Mouse (Mus musculus) kidney, embryonic 16.5 days (tissue): ENCODE results near the gene Itga9. TPM values are rescaled to one million over a fixed set of nuclear protein-coding genes. Genes with fewer than 3 reads are reported as not detected.

Experiments
- ATAC-seq: fragments of 200-750 bp; cut with Nextera tagmentation; 2 replicates; pipeline ENCODE4 v1.8.0; 2017; ENCODE audit warnings: moderate TSS enrichment; ENCODE audit not compliant: low FRiP score, low TSS enrichment
- H3K27ac ChIP-seq: fragments of 300-500 bp; sonication (generic); 2 replicates; pipeline ENCODE4 v1.5.1; 2014; ENCODE audit warnings: low read length
- H3K27me3 ChIP-seq: fragments of 300-500 bp; sonication (generic); 2 replicates; pipeline ENCODE4 v1.6.1; 2014; ENCODE audit warnings: low read length, control low read depth, mixed read lengths; ENCODE audit not compliant: insufficient read depth
- H3K36me3 ChIP-seq: fragments of 300-500 bp; sonication (generic); 2 replicates; pipeline ENCODE4 v1.6.1; 2014; ENCODE audit warnings: low read length, control low read depth, mixed read lengths; ENCODE audit not compliant: insufficient read depth
- H3K4me1 ChIP-seq: fragments of 300-500 bp; sonication (generic); 2 replicates; pipeline ENCODE4 v1.6.1; 2014; ENCODE audit warnings: low read length, control low read depth, mixed read lengths; ENCODE audit not compliant: insufficient read depth
- H3K4me2 ChIP-seq: fragments of 300-500 bp; sonication (generic); replicated peaks from 2 replicates; pipeline ENCODE4 v1.6.1; 2014; ENCODE audit warnings: low read depth, low read length
- H3K4me3 ChIP-seq: fragments of 300-500 bp; sonication (generic); 2 replicates; pipeline ENCODE4 v1.5.1; 2014; ENCODE audit warnings: mild to moderate bottlenecking, low read length
- H3K9ac ChIP-seq: fragments of 300-500 bp; sonication (generic); replicated peaks from 2 replicates; pipeline ENCODE4 v1.6.1; 2014; ENCODE audit warnings: low read length
- H3K9me3 ChIP-seq: fragments of 300-500 bp; sonication (generic); 2 replicates; pipeline ENCODE4 v1.6.1; 2016; ENCODE audit warnings: low read length, control low read depth
- WGBS: fragments of 180-500 bp; shearing (Covaris S2); extraction: QIAGEN DNeasy Blood & Tissue Kit; methylation state at CpG from one replicate; pipeline ENCODE4 v1.1.7; 2014; 5-methylcytosine and 5-hydroxymethylcytosine counted together
- polyA plus RNA-seq: library from polyadenylated mRNA; unstranded; fragments of >200 nt; fragmentation: Nextera tagmentation; extraction: Ambion mirVana; gene quantifications from 2 replicates; pipeline ENCODE4 v1.2.1, GENCODE M21; 2015

Itga9 gene
- polyA plus RNA-seq, 1 experiment from 2014 or later, result 10.8 TPM

GRCm38 (mm10) chr9:118582757-118583156 is 23.7 kb upstream of the Itga9 start:
- no peak for ATAC-seq
- H3K9ac ChIP-seq, result no peak overlapping the region
- H3K9me3 ChIP-seq, result no peaks in the 10 kb centered on the region

DNA sequence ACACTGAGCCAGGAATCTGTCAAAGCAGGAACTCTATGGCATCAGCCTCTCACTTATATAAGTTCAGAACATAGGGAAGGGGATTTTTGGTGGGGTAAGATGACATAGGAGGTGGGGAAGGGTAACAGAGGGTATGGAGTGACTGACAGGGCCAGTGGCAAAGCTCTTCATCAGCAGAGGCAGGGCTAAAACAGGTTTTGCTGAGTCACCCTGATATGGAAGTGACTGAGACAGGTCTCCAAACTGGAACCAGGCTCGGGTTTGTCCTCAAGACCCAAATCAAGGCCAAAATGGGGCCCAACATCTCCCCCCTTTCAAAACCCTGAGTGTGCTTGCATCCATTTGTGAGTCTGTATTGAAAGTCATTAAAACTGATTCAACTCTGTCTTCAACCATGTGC is 21.7 kb upstream of the Itga9 start:
- H3K27ac ChIP-seq, result no peak overlapping the region
- H3K9me3 ChIP-seq, result no peaks in the 10 kb centered on the region
- peaks cover 6% of the 10 kb centered on the region; the same call in 1 of the 2 replicates for H3K4me1 ChIP-seq
- H3K9ac ChIP-seq, result no peak overlapping the region
- 86% methylated on average over 1 of the region's 1 CpGs for WGBS
- ATAC-seq, result no peak
- H3K4me3 ChIP-seq, result no peak overlapping the region
- peaks cover 18% of the 10 kb centered on the region; the same call in 1 of the 2 replicates for H3K36me3 ChIP-seq
- H3K4me2 ChIP-seq, result no peak overlapping the region
- no peaks in the 10 kb centered on the region for H3K27me3 ChIP-seq

More at GRCm38 (mm10) chr9:118582757-118583156, 23.7 kb upstream of the Itga9 start:
- Histone ChIP-seq H3K4me1 (no peaks in the 10 kb centered on the region), H3K4me2 (no peak overlapping the region), H3K4me3 (no peak overlapping the region), H3K36me3 (peaks cover 34% of the 10 kb centered on the region), H3K27me3 (no peaks in the 10 kb centered on the region), H3K27ac (no peak overlapping the region)
- WGBS, result 71% methylated on average over 6 of the region's 6 CpGs

DNA sequence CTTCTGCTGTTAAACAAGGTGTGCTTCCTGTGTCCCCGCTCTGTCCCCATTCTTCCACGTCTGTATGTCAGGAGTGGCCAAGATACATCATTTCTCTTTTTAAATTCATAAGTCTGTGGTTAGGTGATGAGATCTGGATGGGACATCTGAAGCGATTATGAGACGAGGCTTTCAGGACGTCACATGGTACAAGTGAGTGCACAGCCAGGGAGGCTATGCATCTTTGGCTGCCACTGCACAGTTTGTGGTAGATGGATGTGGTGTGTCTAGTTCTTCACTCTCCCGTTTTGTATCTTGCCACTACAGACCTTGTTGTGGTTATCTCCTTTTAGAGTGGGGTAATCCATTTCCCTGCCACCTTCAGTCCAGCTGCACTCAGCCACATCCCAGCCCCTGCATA is 20.5 kb upstream of the Itga9 start:
- H3K27me3 ChIP-seq, result no peaks in the 10 kb centered on the region
- 79% methylated on average over 6 of the region's 6 CpGs for WGBS
- no peaks in the 10 kb centered on the region for H3K9me3 ChIP-seq
- H3K9ac ChIP-seq, result no peak overlapping the region
- H3K4me3 ChIP-seq, result no peak overlapping the region
- H3K4me2 ChIP-seq, result no peak overlapping the region
- peaks cover 16% of the 10 kb centered on the region; the same call in 1 of the 2 replicates for H3K36me3 ChIP-seq
- ATAC-seq, result no peak
- H3K4me1 ChIP-seq, result peaks cover 12% of the 10 kb centered on the region; the same call in 1 of the 2 replicates
- H3K27ac ChIP-seq, result no peak overlapping the region

GRCm38 (mm10) chr9:118587115-118587514 is 19.4 kb upstream of the Itga9 start:
- H3K4me2 ChIP-seq, result no peak overlapping the region
- H3K9ac ChIP-seq, result no peak overlapping the region
- ATAC-seq, result no peak
- H3K4me3 ChIP-seq, result no peak overlapping the region
- H3K9me3 ChIP-seq, result no peaks in the 10 kb centered on the region
- H3K36me3 ChIP-seq, result peaks cover 14% of the 10 kb centered on the region; the same call in 1 of the 2 replicates
- 49% methylated on average over 4 of the region's 4 CpGs for WGBS
- H3K4me1 ChIP-seq, result peaks cover 19% of the 10 kb centered on the region; the same call in 1 of the 2 replicates
- H3K27me3 ChIP-seq, result no peaks in the 10 kb centered on the region
- no peak overlapping the region for H3K27ac ChIP-seq

- Histone ChIP-seq H3K4me3 (no peak overlapping the region), H3K36me3 (no peaks in the 10 kb centered on the region), H3K9me3 (no peaks in the 10 kb centered on the region), H3K4me2 (no peak overlapping the region), H3K9ac (no peak overlapping the region), H3K27ac (no peak overlapping the region), H3K27me3 (no peaks in the 10 kb centered on the region), H3K4me1 (peaks cover 31% of the 10 kb centered on the region)
- WGBS, result 20% methylated on average over 3 of the region's 3 CpGs
- ATAC-seq, result no peak
Observed at GRCm38 (mm10) chr9:118589249-118589648, 17.2 kb upstream of the Itga9 start.

DNA sequence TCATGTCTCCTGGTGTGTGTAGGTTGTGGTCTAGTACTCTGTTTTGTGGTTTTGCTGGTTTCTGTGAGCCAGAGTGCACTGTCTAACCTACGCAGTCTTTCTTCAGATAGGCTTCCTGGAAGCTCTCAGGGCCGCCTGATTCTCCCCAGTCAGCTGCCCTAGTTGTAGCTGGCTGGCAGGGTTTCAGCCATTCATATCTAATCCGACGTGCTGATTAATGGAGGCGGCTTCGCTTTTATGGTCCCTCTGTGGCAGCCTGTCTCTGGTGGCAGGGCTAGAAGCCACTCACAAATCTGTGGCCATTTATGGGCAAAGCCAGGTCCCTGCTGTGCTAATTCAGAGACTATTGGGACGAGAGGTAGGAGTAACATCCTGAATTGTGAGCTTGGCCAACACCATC is 16.3 kb upstream of the Itga9 start:
- Histone ChIP-seq H3K4me1 (peaks cover 31% of the 10 kb centered on the region), H3K27me3 (no peaks in the 10 kb centered on the region), H3K4me2 (no peak overlapping the region), H3K9ac (no peak overlapping the region), H3K27ac (0 out of 2 replicates have a peak overlapping the region, but pooled peaks have one; percentile 30), H3K36me3 (no peaks in the 10 kb centered on the region), H3K4me3 (no peak overlapping the region), H3K9me3 (no peaks in the 10 kb centered on the region)
- no peak for ATAC-seq
- 70% methylated on average over 7 of the region's 7 CpGs for WGBS

DNA sequence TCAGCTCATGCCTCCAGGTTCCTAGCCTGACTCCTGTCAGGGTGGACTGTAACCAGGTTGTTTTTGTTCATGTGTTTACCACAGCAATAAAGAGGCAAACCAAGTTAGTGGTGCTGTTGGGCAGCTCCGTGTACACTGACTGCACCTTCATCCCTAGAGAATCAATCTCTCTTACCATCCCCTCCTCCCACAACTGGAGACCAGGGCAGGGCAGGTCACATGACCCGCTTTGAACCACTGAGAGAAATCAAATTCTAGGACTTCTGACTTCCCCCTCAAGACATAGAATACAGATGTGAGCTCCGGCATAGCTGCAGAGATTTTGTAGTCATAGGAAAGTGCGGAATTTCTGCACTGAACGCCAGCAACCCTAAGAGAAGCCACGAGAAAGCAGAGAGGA is 14.9 kb upstream of the Itga9 start:
- no peak overlapping the region for H3K27ac ChIP-seq
- 59% methylated on average over 6 of the region's 6 CpGs for WGBS
- H3K4me3 ChIP-seq, result no peak overlapping the region
- no peak overlapping the region for H3K9ac ChIP-seq
- no peak overlapping the region for H3K4me2 ChIP-seq
- ATAC-seq, result no peak
- peaks cover 31% of the 10 kb centered on the region for H3K4me1 ChIP-seq
- H3K36me3 ChIP-seq, result no peaks in the 10 kb centered on the region
- H3K27me3 ChIP-seq, result no peaks in the 10 kb centered on the region
- no peaks in the 10 kb centered on the region for H3K9me3 ChIP-seq

- H3K27me3 ChIP-seq, result no peaks in the 10 kb centered on the region
- no peak overlapping the region for H3K4me3 ChIP-seq
- H3K36me3 ChIP-seq, result no peaks in the 10 kb centered on the region
- H3K9me3 ChIP-seq, result no peaks in the 10 kb centered on the region
- H3K4me2 ChIP-seq, result peak overlapping the region; percentile 19; the same call in 1 of the 2 replicates
- H3K9ac ChIP-seq, result 0 out of 2 replicates have a peak overlapping the region, but pooled peaks have one; percentile 9
- peaks cover 31% of the 10 kb centered on the region for H3K4me1 ChIP-seq
- peak overlapping the region; percentile 56; the same call in 1 of the 2 replicates for H3K27ac ChIP-seq
- 37% methylated on average over 13 of the region's 13 CpGs for WGBS
- ATAC-seq, result peak; percentile 71
Observed at GRCm38 (mm10) chr9:118592585-118593249, 13.8 kb upstream of the Itga9 start.

DNA sequence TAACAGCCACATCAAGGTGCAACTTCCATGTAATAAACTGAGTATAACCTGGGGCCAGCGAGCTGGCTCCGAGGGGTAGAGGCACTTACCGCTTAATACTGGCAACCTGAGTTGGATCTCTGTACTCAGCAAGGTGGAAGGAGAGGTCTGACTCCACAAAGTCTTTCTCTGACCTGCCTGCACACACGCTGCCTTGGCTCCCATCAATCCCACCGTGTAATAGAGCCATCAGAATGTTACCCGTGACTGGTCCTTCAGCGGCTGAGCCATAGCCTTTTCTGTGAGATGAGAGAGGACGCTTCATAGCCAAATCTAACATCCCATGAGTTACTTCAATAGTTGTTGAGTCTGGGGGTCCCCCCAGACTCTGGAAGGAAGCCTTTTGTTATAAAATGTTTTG is 13.0 kb upstream of the Itga9 start:
- Histone ChIP-seq H3K9ac (no peak overlapping the region), H3K36me3 (no peaks in the 10 kb centered on the region), H3K4me1 (peaks cover 31% of the 10 kb centered on the region), H3K9me3 (no peaks in the 10 kb centered on the region), H3K4me3 (no peak overlapping the region), H3K27me3 (no peaks in the 10 kb centered on the region), H3K27ac (no peak overlapping the region), H3K4me2 (no peak overlapping the region; the same call in 1 of the 2 replicates)
- ATAC-seq, result no peak
- 72% methylated on average over 8 of the region's 8 CpGs for WGBS

DNA sequence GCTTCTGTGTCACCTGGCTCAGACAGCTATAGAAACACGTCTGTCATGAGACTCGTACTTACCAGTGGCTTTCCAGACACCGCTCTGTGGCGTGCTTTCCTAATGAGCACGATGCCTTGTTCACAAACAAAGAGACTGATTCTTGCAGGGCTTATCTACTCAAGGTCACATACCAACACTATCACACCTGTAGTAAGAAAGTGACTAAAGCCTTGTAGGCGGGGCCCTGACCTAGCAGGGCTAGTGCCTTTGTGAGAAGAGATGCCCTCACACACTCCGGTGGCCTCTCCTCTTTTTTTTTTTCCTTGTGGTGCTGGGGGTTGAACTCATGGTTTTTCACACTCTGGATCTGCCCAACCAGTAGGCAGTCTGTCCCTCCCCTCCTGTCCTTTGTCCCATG is 9.7 kb upstream of the Itga9 start:
- ATAC-seq, result no peak
- H3K4me3 ChIP-seq, result no peak overlapping the region
- H3K9ac ChIP-seq, result no peak overlapping the region
- 89% methylated on average over 7 of the region's 7 CpGs for WGBS
- peaks cover 15% of the 10 kb centered on the region for H3K4me1 ChIP-seq
- H3K9me3 ChIP-seq, result no peaks in the 10 kb centered on the region
- no peaks in the 10 kb centered on the region for H3K27me3 ChIP-seq
- H3K27ac ChIP-seq, result no peak overlapping the region
- no peak overlapping the region for H3K4me2 ChIP-seq
- H3K36me3 ChIP-seq, result no peaks in the 10 kb centered on the region
